Mouse (Mus musculus): ENCODE data around the gene Zbtb24.

The Zbtb24 gene

GRCm38 (mm10) chr10:41467325-41467724 lies 17.1 kb downstream of the Zbtb24 start:
- DNase-seq (ENCODE audit: low spot score) = no peak

GRCm38 (mm10) chr10:41470693-41471092 lies 20.5 kb downstream of the Zbtb24 start:
- DNase-seq (ENCODE audit: low spot score) = no peak

GRCm38 (mm10) chr10:41472534-41472933 lies 22.4 kb downstream of the Zbtb24 start:
- DNase-seq (ENCODE audit: low spot score) = no peak

- DNase-seq (ENCODE audit: low spot score) = no peak
Observed at GRCm38 (mm10) chr10:41472962-41473481, 22.8 kb downstream of the Zbtb24 start.

- DNase-seq (ENCODE audit: low spot score) = no peak
Observed at GRCm38 (mm10) chr10:41473782-41474468, 23.7 kb downstream of the Zbtb24 start.

- peak; percentile 36 for DNase-seq (ENCODE audit: low spot score)
Observed at GRCm38 (mm10) chr10:41474981-41475391, 24.8 kb downstream of the Zbtb24 start.

- peak; percentile 75 for DNase-seq (ENCODE audit: low spot score)
Observed at GRCm38 (mm10) chr10:41476171-41477017, 26.2 kb downstream of the Zbtb24 start, which contains the start of gene Mical1. Gene Mical1 (plus strand): TSS chr10:41476314.

- no peak for DNase-seq (ENCODE audit: low spot score)
Observed at GRCm38 (mm10) chr10:41477018-41477277, 26.8 kb downstream of the Zbtb24 start.

GRCm38 (mm10) chr10:41477278-41478181 lies 27.3 kb downstream of the Zbtb24 start:
- peak; percentile 92 for DNase-seq (ENCODE audit: low spot score)

- no peak for DNase-seq (ENCODE audit: low spot score)
Observed at GRCm38 (mm10) chr10:41479961-41480360, 29.8 kb downstream of the Zbtb24 start.

- DNase-seq (ENCODE audit: low spot score) = no peak
Observed at GRCm38 (mm10) chr10:41480938-41481880, 31.0 kb downstream of the Zbtb24 start.

- no peak for DNase-seq (ENCODE audit: low spot score)
Observed at GRCm38 (mm10) chr10:41482446-41482845, 32.3 kb downstream of the Zbtb24 start.

- no peak for DNase-seq (ENCODE audit: low spot score)
Observed at GRCm38 (mm10) chr10:41485778-41486177, 35.6 kb downstream of the Zbtb24 start.

- no peak for DNase-seq (ENCODE audit: low spot score)
Observed at GRCm38 (mm10) chr10:41486506-41487170, 36.5 kb downstream of the Zbtb24 start.

- no peak for DNase-seq (ENCODE audit: low spot score)
Observed at GRCm38 (mm10) chr10:41488877-41489276, 38.7 kb downstream of the Zbtb24 start.

- no peak for DNase-seq (ENCODE audit: low spot score)
Observed at GRCm38 (mm10) chr10:41489294-41489693, 39.1 kb downstream of the Zbtb24 start.

- DNase-seq (ENCODE audit: low spot score) = peak; percentile 98
Observed at GRCm38 (mm10) chr10:41489708-41490517, 39.7 kb downstream of the Zbtb24 start, which contains the start of the genes Smpd2 and Ppil6. Gene Smpd2 (minus strand): TSS chr10:41490369. Gene Ppil6 (plus strand): TSS chr10:41490439.

- DNase-seq (ENCODE audit: low spot score) = no peak
Observed at GRCm38 (mm10) chr10:41490518-41490873, 40.3 kb downstream of the Zbtb24 start.

GRCm38 (mm10) chr10:41491111-41491510 lies 40.9 kb downstream of the Zbtb24 start:
- peak; percentile 44 for DNase-seq (ENCODE audit: low spot score)
